Mouse (Mus musculus) lung, postnatal 14 days (tissue): ENCODE measurements around the gene Ptchd4.
A peak's percentile ranks its signal among the peaks of the same experiment; 100 is the strongest.

Experiments
- DNase-seq: peaks from one replicate; pipeline ENCODE4 v3.0.0; 2021

The Ptchd4 gene

DNA sequence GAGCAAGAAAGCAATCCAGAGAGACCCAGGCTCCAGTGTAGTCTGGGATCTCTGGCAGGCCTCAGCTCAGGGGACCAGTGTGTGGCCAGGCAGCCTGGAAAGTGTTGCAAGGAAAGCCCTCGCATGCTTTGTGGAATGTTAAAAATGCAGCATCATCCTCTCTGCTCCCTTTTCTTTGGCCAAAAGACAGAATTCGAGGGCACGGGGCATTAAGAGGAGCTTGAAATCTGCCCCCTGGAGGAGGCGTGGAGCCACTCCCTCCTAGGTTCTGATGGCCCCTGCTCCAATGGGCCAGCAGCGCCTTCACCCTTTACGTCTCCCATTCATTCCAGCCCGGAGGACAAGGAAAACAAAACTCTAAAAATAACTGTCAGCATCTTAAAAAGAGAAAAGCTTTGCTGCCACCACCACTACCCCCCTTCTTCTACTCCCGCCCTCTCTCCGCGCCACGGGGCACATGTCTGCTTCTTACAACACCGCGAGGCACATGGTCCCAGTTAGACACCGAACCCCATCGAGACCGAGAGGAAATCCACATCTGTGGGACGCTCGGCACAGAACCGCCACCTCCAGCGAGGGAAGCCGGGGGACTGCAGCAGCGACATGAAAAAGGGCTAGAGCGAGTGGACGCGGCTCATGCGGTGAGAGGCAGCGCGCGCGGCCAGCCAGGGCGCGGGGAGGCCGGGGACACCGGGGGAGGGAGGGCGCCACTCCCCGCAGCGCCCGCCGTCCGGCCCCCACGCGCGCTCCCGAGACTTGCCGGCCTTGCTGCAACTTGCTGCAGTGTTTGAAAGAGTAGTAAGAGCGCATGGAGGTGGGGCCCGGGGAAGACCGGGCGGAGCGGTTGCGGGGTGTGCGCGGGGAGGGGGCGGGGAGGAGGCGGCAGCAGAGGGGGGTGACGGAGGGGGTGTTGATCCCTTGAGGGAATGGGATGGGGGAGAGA is at the start of gene Ptchd4:
Gene Ptchd4 (plus strand): TSS at position 279 of the 943 bp plus-strand sequence.
- DNase-seq: peak; percentile 0

DNA sequence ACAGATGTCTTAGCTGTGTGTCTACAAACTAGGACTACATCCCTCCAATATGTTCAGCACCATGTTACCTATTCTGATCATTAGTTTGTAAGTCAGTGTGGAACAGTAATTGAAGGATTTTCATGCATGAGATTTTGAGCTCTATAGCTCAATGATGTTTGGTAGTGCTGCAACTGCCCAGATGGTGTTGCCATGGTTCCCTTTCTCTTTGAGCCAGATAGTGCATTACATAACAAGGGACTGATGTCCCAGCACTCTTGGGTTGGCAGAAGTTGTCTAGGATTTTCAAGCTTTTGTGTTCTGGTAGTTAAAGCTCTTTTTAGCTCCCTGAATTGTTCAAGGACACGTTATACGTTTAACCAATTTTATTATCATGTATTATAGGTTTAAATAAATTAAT is 38.9 kb upstream of the Ptchd4 start:
- no peak for DNase-seq

DNA sequence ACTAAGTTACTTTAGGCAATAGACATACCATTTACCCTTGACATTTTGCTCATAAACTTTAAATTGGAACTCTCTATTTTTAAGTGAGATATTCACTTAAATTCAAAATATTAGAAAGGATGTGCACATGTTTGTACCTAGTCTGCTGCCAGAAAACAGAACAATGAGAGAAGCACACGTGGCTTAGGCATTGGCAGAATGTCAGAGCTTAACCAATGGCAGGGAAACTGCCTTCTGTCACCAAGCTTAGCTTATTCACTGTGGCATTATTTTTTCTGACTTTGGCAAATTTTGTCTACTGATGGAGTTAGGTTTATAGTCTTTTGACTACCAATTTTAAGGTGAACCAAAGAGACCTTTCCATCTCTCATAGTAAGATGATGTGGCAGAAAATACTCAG is 31.4 kb upstream of the Ptchd4 start:
- no peak for DNase-seq

DNA sequence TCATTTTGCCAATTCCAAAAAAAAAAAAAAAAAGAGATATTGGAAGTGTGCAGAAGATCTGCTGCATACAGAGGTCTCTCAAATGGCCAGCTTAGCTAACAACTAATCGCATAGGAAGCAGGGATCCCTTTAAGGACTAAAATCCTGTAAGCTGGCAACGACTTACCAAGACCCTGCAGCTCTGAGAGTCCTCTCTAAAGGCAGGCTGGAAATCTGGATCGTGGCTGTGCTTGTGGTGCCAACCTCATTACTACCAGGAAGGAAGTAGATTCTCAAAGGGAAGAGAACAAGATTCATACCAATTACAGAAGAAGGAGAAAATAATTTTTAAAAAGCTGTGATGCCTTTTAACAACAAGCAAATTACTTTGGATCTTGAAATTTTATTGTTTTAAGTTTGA is 29.5 kb upstream of the Ptchd4 start:
- no peak for DNase-seq

DNA sequence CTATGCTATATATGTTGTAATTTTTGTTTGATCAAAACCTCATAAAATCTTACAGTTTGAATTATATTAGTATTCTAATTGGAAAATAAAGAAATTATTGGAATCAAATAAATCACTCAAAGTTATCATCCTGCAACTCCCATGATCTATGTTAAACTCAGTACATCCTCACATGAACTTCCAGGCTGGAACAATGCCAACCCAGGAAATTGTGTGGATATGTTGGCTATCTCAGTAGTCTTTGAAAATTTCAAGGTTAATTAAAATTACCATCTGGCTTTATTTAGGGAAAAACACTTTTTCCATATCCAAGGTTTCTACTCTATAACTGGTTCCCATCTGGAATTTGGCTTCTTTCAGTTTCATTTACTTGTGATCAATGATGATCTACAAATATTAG is 25.4 kb upstream of the Ptchd4 start:
- no peak for DNase-seq

DNA sequence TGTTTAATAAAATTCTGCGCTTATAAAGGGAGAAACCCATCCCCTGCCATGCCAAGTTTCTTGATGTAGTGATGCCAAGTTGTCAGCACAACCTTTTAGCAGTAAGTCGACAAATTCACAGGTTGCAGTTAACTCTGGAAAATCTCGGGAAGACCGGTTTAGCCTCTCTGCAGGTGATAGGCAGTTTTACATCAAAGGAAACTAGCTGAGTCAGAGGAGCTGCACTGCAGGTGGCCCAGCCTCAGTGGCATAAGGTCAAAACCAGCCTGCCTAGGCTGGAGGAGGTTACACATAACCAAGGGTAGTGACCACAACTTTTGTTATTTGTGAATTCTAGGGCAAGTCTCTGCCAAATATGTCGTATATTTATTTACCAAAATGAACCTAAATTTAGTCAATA is 24.0 kb upstream of the Ptchd4 start:
- DNase-seq: no peak

DNA sequence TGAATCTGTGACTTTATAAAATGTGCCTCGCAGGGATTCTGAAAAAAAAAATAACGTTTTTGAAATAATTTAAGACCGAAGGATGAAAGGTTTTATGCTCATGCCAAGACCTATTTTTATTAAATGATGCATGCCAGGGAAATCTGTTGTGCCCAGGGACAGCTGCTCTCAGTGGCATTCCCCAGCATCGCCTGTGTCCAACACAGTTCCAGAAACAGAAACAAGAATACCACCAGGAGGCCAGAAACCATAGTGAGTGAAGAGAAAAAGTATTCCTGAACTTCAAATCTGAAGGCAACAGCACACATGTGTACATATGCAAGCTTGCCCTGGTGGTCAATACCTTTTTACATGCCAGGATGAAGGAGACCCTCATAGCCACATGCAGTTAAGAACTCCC is 17.8 kb upstream of the Ptchd4 start:
- DNase-seq: no peak

DNA sequence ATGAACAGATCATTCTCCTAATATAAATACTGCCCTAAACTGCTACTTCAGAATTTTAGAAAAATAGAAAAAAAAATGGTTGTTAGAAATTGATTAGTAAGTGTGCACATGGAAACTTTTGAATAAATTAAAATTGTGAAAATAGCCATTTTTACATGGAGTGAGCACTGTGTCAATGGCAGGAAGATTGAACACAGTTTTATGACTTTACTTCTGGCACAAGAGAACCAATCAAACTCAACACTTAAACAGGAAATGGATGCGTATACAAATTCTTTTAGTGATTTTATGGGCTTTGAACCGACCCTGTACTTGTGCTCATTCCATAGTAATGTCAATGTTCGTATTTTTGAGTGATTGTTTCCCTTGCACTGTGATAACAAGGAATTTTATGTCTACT is 16.1 kb upstream of the Ptchd4 start:
- DNase-seq: no peak

DNA sequence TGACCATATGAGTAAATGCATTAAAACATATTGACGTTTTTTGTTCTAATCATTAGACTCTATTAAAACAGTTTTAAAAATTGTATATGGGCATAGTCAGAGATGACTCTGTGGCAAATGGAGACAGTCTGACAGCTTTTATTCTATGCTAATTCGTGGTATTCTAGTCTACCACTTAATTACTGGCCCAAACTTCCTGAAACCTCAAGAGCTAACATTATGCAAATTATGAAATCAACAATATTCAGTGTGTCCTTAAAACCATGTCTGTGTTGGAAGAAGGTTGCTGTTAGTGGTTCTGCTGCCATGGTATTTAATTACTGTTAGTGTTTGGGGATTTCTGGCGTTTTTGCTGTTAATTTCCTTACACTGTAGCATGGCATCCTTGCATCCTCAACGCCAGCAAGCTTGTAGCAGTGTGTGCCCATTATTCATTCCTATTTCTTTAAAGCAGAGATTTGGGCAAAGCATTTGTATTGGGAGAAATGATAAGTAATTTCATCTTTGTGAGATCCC is 12.6 kb upstream of the Ptchd4 start:
- DNase-seq: no peak

DNA sequence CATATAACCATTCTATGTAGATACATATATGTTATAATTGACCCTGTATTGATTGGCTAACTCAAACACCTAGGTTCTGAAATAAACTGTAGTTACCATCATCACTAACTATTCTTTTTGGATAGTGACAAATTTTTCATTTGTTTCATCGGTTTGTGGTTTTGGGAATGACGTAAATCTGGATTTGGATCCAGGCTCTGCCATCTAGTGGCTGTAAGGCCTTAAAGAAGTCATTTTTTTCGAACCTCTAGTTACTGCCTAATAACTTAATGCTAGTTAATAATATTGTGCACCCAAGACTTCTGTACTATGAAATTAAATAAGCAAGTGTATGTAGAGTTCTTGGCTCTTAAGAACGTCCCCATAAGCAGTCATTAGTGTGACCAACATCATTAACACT is 11.5 kb upstream of the Ptchd4 start:
- no peak for DNase-seq

DNA sequence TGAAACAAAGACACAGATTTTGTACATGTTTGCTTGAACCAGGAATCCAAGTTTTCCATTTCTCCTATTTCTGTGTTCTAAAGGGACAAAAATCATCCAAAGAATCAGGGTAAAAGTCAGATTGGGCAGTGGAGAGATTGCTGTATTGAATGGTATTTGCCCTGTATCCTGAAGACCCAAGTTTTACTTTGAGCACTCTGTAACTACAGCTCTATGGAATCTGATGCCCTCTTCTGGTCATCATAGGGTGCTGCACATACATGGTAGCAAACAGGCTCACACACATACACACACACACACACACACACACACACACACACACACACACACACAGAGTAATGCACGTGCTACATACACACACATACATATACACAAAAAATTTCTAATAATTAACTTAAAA is 8.7 kb upstream of the Ptchd4 start:
- no peak for DNase-seq

DNA sequence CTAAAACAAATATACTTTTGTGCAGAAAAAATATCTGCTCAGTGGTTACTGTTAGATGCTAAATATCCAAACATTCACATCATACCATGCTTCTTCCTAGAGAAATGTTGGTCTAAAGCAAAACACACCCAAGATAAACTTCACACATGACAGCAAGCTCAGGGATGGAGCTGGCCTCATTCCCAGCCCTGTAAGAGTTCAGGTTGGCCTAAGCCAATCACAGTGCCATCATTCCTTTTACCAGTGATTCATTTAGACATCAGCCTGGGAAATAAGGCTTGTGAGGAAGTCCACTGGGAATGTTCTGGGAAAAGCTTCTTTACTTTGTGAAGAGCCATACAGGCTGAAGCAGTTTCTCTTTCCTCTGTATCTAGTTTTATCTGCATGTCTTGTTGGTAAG is 5.6 kb upstream of the Ptchd4 start:
- no peak for DNase-seq

DNA sequence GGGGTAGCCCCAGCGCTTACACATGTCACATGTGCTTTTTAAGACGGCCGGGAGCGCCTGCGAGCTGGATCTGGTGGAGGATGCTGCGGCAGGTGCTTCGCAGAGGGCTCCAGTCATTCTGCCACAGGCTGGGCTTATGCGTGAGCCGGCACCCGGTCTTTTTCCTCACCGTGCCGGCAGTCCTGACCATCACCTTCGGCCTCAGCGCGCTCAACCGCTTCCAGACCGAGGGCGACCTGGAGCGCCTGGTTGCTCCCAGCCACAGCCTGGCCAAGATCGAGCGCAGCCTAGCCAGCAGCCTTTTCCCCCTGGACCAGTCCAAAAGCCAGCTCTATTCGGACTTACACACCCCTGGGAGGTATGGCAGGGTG is 850 bp downstream of the Ptchd4 start:
- no peak for DNase-seq

DNA sequence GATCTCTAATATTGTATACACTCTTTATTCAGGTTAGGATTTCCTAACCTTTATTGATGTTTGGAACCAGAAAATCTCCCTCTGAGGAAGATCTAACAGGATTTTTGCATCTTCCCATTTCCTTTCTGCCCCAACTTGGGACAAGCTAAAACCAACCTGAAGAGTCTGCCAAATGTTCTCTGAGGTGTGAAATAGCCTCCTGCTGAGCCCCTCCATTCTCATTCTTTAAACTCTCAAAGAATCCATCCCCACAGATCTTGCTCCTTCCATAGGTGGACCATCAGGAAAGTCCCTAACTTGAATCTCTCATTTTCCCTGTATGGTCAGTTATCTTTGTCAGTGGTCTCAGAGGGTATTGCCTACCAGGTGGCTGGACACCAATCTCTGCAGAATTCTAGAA is 20.0 kb downstream of the Ptchd4 start:
- DNase-seq: no peak

DNA sequence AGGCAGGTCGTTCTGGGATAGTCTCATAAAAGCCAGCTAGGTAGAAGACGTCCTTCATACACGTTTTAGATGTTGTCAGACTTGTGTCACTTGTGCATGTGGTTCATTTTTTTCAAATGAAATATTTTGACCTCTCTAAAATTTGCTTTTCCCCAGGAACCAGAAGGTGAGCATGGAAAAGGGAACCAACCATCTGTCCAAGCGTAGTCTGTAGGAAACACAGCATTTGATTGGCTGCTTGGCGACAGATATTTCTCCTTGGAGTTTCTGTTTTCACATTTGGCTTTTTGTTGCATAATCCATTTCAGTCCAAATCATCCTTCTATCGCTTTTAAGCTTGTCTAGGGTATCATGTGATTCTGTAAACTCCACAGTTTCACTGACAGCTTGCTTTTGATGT is 20.8 kb downstream of the Ptchd4 start:
- no peak for DNase-seq

DNA sequence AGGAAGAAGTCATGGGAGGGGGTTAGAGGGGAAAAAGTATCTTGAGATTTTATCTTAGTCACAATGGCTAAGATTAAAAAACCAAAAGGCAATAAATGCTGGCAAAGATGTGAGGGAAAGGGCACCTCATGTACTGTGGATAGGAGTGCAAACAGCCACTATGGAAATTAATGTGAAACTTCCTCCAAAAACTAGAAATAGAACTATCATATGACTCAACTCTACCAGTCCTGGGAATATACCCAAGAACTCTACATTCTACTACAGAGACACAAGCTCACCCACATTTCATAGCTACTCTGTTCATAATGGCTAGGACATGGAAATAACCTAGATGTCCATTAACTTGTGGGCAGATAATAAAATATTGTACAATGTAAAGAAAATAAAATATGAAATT is 30.3 kb downstream of the Ptchd4 start:
- no peak for DNase-seq

DNA sequence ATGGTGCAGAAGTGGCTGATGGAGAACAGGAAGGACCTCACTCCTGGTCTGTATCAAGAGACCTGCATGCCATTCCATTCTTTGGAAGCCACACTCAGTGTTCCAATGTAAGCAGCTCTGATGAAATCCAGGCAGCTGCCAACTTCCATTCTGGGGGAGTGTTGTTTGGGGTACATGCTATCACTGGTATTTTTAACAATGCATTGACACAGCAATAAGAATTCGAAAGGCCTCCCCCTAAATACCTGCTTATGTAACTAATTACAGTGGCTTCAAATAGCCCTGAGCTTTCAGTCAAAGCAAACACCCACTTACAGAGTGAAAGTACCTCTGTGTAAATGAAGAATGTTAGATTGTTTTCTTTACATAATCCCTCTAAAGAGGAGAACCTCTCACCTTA is 42.7 kb downstream of the Ptchd4 start:
- no peak for DNase-seq

DNA sequence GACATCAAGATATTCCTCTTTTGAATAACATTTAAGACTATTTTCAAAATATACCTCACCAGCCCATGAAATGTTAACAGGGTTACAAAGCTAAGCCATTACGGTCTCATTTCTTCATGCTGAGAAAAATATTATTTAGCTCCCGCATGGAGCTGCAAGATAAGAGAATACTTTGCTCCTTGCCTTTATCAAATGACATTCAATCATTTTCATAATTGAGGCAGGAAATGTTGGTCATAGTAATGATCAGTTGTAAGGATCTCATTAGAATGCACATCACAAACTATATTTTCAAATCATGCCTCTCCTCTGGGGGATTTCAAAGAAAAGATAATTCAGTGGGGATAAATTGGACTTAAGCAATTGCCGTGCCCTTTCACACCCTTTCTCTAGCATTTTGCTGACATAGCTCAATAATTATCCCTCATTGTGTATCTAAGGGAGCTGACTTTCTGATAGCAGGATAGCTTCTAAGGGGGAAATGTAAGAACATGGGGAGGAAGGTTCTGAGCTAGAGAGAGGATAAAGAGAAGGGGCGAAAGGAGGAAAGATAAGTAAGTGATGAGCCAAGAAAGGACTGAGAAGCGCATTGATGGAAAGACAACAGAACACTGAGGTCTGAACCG is 47.5 kb downstream of the Ptchd4 start:
- no peak for DNase-seq

DNA sequence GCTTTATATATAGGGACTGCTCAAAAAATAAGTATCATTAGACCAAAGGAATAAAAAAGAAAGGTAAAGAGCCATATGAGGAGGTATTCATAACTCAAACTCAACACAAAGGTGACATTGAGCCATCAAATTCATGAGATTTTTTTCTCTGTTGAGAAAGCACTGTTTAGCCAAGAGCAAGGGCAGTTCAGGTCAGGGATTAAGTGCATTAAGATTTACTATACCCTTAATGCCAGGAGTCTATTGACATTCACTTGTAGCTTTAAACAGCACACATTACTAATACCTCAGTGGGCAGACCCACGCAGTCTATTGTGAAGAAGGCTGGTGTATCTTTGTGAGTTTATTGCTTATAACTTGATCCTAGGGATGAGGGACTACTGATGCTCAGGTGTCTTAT is 49.0 kb downstream of the Ptchd4 start:
- DNase-seq: no peak

DNA sequence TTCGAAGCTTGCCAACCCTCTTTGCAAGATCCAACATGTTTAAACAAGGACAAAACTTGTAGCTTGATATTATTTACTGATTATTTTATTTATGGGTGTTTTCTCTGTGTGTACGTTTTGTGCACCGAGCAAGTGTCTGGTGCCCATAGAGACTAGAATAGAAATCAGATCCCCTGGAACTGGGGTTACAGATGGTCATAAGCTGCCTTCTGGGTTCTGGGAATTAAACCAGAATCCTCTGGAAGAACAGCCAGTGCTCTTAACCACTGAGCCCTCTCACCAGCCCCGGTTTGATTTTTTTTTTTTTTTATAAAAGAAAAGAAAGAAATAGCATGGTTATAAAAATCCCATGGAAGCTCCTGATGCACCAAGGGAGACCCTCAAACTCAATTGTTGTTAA is 59.1 kb downstream of the Ptchd4 start:
- no peak for DNase-seq

DNA sequence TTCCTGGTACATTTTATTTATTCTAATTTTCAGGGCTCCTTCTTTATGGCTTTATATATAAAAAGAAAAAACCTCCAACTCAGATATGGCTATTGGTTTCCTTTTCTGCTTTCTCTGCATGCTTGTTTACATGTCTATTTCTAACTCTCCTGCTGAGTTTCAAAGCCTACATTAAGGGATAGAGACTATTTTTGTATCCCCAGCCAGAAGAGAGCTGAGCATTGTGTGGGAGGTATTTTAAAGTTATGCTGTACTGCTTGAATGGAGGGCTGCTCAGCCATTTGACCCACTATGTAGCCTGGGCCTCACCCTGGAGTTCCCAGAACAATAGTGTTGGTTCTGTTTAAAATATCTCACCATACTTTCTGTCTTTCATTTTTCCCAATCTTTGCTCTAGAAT is 77.3 kb downstream of the Ptchd4 start:
- no peak for DNase-seq

DNA sequence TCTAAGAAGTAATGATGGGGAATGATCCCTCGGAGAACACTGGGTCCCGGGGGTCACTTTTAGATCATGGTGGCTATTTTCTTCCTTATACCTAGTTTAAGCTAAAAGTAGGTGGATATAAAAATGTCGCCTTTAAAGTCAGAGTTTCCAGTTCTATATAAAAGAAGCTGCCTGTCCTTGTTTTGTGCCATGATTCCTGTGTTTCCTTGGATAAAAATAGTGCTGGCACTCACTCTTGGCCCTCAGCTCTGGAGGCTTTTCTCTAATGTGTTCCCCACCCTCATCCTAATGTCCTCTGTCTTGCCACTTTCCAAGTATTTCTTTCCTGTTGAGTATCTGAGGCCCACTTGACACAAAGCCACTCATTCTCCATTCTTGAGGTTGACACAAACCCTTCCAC is 79.6 kb downstream of the Ptchd4 start:
- no peak for DNase-seq

DNA sequence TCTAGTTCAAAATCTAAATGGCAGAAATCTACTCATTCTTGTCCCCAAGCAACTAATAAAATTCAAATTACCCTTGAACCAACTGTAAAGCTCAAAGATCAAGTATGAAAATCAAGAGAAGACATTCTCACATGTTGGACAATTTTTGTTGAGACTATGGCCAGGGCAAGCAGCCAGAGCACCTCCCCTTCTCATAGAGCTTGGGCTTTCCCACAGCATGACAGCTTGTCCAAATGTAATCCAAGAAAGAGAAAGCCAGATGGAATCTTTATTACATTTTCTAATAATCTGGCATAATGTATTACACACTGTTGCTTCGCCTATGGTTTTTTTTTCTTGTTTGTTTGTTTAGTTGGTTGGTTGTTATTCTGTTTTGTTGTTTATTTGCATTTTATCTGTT is 102.7 kb downstream of the Ptchd4 start:
- no peak for DNase-seq

DNA sequence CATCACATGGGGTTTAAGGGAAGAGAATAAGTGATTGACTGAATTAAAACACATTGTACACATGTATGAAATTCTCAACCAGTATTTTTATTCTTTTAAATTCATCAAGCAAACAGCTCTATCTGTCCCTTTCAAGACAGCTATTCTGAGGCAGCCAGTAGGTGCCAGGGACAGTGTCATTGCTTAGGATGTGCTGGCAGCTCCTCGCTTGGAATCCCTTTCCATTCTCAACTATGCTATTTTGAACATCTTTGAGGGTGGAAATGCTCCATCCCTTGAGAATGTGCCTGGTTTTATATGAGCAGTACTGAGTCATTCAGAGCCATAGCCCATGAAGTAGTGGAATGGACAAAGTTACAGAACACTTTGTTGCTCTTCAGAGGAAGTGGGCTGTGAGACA is 112.2 kb downstream of the Ptchd4 start:
- no peak for DNase-seq

DNA sequence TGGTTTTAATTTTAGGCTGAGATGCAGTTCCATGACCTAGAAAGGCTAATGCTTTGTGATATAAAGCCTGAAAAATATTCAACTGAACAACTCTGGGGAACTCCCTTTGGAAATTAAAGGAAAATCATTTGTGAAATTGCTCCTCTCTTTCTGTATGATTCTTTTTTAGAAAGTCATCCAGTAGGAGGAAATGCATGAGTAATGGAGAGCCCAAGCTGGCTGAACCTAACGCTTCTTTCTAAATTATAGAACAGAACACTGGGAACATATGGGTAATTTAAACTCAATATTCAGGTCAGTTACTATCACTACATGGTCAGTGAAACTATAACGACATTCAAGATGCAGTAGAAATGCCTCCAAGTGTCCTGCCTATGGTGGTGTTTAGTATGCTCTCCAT is 114.6 kb downstream of the Ptchd4 start:
- DNase-seq: no peak
